Mouse (Mus musculus) granulocyte monocyte progenitor cell, adult 5-6 weeks (primary cell): ENCODE results near the gene Tsfm. TPM values are rescaled to one million over a fixed set of nuclear protein-coding genes. Genes with fewer than 3 reads are reported as not detected.
"Not testable (repeated sequence)": the region's sequence is repeated elsewhere in the genome, so short reads cannot be mapped to it uniquely, and the experiment has no call there.

Experiments
- ATAC-seq: replicated peaks from 2 replicates; pipeline ENCODE4 v1.8.0; 2016; ENCODE audit warnings: mild to moderate bottlenecking, moderate TSS enrichment, inconsistent platforms; ENCODE audit not compliant: poor library complexity, severe bottlenecking
- total RNA-seq, 2 experiments: library from RNA; stranded (forward) in 1 of 2; stranded (reverse) in 1 of 2; fragments of 200-712, 200-1000 nt in 1 of 2; fragments of >200 nt in 1 of 2; fragmentation: Nextera tagmentation in 1 of 2; gene quantifications; 2 replicates each; pipeline ENCODE4 v1.2.3; 2014 to 2017

Tsfm gene
- total RNA-seq (2014; fragmentation: Nextera tagmentation) (32.9 and 52.7 TPM in 2 replicates), total RNA-seq (2017) (33.1 and 41.5 TPM in 2 replicates)

DNA sequence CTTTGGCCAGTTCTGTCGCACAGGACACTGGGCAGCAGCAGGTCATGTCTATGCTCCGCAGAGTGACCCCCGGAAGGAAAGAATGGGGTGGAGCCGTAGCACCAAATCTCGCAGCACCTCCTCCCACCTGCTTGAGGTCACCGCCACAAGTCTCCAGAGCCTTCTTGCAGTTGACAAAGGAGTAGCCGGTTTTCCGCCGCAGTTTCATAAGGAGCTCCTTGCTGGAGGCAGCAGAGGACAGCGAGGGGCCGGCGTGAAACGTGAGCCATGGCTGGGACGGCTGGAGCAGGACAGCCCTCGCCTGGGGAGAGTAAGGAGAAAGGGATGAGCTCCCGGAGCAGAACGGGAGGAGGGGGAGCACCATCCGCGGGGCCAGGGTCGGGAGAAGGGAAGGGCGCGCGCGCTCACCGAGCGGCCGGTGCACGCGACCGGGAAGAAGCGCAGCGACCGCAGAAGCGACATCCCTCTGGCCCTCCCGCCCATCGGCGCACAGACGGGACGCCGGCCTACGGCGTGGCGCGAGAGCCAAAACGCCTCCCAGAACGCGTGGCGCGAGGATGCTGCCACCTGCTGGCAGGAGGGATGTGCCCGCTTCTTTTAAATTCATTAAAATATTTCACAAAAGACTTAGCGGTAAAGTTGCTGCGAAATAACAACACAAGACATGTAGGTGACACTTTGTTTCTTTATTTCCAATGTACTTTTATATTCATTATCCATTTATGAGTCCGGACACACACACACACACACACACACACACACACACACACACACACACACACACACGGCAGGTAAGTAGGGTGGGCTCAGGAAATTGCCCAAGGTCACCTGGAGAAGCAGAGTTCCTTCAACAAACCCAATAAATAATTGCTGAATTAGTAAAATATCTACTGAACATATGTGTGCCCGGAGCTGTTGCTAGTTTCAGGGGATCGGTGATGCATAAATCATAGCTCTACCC, at the start of gene Tsfm:
Gene Tsfm, minus strand, starts transcription at position 505 of the 961 bp plus-strand sequence.
- ATAC-seq: peak; percentile 99

DNA sequence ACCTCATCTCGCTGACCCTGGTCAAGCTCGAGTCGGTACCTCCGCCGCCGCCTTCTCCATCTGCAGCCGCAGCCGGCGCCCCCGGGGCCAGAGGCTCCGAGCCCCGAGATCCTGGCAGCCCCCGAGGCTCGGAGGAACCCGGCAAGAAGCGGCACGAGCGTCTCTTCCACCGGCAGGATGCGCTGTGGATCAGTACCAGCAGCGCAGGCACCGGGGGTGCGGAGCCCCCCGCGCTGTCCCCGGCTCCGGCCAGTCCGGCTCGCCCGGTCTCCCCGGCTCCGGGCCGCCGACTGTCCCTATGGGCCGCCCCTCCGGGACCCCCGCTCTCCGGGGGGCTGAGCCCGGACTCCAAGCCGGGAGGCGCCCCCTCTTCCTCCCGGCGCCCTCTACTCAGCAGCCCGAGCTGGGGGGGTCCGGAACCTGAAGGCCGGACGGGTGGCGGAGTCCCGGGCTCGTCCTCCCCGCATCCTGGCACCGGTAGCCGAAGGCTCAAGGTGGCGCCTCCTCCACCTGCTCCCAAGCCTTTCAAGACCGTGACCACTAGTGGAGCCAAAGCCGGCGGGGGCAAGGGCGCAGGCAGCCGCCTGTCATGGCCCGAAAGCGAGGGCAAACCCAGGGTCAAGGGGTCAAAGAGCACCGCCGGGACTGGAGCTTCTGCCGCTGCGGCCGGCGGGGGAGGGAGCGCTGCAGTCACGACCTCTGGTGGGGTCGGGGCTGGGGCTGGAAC, 49.2 kb upstream of the Tsfm start:
- ATAC-seq: no peak

DNA sequence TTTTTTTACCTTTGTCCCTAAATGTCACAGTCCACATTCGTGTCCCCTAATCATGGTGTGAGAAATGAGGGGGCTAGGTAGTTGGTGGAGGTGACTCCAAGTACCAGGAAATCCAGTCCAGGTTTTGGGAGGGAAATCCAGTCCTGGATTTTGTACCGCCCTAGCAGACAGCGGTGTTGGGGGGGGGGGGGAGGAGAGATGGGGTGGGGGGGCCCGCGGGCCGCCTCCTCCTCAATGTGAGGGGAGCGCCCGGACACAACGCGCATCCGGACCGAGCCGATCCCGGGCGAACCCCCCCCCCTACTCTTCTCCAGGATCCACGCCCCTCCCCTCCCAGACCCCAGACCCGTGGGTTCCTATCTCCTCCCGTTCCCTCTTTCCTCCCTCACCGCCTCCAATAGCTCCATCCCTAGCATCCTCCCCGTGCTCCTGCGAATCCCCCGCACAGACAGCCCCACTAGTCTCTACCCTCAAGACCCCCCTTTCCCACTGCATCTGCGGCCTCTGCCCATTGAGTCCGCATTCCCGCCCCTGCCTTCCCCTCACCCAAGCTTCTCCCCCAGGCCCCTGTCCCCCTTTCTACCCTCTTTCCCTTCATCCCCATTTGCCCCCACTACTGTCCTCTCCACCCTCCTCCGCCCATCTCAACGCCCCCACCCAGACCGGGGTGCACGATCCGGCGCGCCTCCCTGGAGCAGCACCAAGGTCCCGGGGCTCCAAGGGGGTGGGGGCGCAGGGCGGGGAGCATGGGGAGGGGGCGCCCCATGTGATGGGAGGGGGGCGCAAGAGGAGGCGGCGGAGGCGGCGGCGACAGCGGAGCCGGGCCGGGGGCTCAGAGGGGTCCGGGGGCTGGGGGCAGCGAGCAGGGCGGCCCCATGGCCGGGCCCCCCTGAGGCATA, 48.3 kb upstream of the Tsfm start:
- ATAC-seq: no peak

DNA sequence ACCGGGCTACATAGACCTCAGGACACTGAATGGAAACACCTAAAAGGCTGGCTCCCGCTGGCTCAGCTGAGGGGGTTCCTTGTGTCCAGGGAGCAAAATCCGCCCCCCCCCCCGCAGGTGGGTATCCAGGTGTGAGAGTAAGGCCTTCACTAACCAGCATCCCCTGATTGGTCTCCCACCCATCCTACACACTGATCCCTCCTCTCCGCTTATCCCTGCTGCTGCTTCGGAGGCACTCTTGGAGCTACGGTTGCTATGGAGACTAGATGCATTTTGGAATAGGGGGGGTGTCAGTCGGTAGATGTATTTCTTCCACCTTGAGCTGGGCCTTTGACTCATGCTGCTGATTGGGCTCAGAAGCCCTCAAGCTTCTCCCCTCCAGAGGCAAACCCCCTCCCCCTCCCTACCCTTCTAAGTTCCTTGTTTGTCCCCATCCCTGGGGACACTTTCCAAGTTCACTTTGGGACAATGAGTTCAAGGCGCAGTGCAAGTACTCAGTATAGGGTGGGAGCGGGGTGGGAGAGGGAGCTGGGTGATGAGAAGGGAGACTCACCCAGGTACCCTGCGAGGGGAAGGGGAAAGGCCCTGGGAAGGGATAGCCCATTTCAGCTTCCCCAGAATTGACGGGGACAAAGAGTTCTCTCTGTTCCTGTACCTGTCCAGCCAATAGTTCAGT, 47.5 kb upstream of the Tsfm start:
- ATAC-seq: no peak

DNA sequence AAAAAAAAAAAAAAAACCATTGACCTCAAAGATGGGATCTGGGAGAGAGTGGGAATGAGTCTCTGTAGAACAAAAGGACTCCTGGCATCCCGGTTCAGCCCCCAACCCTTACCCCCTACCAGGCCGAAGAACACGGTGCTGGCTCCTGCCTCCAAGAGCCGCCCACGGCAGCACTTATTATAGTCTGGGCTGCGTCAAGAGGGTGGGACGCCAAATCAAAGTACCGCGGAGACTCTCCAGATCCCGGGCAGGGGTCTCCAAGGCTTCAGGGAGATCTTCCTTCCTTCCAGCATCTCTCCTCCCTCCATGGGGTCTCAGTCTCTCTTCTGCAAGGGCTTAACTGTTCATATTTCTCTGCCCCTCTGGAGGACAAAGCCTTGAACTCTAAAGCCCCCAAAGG, 46.9 kb upstream of the Tsfm start:
- no peak for ATAC-seq

DNA sequence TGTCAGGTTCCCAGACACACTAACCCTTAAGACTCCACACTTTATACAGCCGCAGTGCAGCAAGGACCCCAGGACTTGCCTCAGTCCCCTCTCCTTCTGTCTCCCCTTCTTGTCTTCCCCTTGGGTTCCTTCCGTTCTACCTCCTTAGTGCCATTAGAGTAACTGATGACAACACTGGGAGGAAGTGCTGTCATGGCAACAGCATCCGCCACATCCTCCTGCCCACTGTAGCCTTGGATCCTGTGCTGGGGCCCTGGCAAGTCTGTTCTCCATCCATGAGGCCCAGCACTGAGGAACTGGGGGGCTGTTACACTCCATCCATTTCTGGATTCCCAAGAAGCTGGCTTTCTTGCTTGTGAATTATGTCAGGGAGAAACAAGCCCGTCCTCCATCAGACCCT, 45.4 kb upstream of the Tsfm start:
- ATAC-seq: peak; percentile 75

GRCm38 (mm10) chr10:127075651-127076050, 45.0 kb upstream of the Tsfm start:
- ATAC-seq: no peak

DNA sequence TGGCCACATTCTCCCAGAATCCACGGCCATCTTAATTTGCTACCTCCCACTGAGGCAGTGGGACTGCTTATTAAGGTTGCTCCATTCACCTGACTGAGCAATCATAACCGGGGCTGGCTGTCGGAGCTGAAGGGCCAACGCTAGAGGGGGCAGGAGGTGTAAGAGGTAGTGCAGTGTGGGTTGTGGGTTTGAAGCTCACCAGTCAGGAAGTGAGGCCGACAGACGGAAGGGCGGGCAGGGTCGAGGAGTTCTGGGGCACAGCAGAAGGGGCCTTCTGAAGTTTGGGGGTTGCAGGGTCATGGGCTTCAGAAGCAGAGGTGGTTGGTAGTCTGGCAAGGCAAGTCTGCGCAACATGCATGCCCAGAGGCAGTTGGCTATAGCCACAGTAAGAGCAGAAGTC, 44.4 kb upstream of the Tsfm start, which contains the start of gene Agap2:
Gene Agap2, plus strand, starts transcription at position 205 of the 400 bp plus-strand sequence.
- ATAC-seq: peak; percentile 75

DNA sequence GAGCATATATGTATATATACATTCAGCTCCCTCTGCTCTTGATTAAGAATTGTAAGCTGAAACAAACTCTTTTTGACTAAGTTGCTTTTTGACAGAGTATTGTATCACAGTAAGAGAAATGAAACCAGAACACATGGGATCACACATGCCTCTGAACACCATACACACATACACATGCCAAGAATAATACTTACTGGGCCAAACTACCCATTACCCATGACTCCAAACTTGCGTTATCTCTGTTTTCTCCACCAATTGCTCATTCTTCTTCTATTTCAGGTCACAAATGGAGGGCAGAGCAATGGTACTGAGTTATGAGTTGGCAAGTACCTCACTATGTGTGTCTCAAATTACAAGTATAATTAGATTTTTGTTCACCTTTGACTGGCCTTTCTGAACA, 43.3 kb upstream of the Tsfm start:
- no peak for ATAC-seq

GRCm38 (mm10) chr10:127072969-127073368, 42.3 kb upstream of the Tsfm start:
- ATAC-seq: not testable (repeated sequence)

DNA sequence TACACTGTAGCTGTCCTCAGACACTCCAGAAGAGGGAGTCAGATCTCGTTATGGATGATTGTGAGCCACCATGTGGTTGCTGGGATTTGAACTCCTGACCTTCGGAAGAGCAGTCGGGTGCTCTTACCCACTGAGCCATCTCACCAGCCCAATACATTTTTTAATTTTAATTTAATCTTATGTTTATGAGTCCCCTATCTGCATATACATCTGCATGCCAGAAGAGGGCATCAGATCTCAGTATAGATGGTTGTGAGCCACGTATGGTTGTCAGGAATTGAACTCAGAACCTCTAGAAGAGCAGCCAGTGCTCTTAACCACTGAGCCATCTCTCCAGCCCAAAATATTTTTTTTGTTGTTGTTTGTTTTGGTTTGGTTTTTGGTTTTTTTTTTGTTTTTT, 41.6 kb upstream of the Tsfm start:
- not testable (repeated sequence) for ATAC-seq

DNA sequence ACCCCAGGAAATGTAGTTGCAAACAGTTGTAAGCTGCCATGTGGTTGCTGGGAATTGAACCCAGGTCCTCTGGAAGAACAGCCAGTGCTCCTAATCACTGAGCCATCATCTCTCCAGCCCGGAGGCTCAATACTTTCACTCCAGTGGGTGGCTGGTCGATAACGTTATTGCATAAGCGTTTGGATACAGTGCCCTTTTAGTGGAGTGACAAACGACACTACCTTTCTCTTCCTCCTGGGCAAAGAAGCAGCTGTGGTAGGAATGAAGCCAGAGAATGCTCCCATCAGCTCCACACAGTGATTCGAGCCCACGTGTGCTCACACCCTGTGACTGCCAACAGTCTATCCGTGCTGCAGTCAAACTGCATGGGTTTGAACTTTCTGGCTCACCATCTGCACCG, 40.6 kb upstream of the Tsfm start:
- no peak for ATAC-seq

GRCm38 (mm10) chr10:127070190-127071121, 39.8 kb upstream of the Tsfm start, which contains the start of gene Tspan31:
Gene Tspan31, minus strand, starts transcription at chr10:127070264.
- ATAC-seq: peak; percentile 73

GRCm38 (mm10) chr10:127069281-127070189, 38.9 kb upstream of the Tsfm start:
- ATAC-seq: no peak

- peak; percentile 41 for ATAC-seq
These were observed 37.9 kb upstream of the Tsfm start for GRCm38 (mm10) chr10:127068360-127069038.

DNA sequence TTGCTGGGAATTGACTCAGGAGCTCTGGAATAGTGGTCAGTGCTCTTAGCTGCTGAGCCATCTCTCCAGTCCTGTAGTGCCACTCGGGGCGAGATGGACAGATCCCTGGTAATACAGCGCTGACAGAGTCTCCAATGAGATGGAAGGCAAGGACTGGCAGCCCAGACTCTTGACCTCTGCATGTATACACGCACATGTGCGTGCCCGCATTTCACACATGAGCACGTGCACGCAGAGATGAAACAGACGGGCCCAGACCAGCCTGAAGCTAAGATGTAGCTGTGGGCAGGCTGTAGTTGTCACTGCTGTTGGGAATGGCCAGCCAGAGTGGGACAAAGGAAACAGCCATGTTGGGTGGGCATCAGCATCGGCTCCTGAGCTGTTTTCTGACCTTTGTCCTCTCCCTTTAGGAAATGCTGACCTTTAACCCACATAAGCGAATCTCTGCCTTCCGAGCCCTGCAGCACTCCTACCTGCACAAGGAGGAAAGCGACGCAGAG, 35.9 kb upstream of the Tsfm start:
- ATAC-seq: no peak

DNA sequence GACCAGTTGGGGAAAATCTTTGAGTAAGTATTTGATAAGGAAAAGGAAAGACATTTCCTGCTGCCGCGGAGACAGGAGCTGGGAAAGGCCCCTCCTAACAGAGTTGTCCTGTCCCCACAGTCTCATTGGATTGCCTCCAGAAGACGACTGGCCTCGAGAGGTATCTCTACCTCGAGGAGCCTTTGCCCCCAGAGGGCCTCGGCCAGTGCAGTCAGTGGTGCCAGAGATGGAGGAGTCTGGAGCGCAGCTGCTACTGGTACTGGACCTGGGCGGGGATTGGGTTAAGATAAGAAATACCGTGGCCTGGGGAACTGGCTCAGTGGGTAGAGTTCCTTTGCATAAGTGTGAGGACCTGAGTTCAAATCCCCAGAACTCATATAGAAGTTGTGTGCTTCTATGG, 35.3 kb upstream of the Tsfm start:
- ATAC-seq: no peak
